Mouse (Mus musculus) G1E-ER4 (cell line): ENCODE data around the gene Stx2. TPM values are rescaled to one million over a fixed set of nuclear protein-coding genes. Genes with fewer than 3 reads are reported as not detected.

Source experiments
- GATA1 ChIP-seq: IDR thresholded peaks from one replicate; pipeline ENCODE4 v1.8.0; 2012; ENCODE audit warnings: low read length, inconsistent platforms
- polyA plus RNA-seq: library from polyadenylated mRNA; stranded (reverse); fragments of >175 nt; gene quantifications from 2 replicates; pipeline ENCODE4 v1.2.3, GENCODE M21; 2012

Stx2 gene
- polyA plus RNA-seq, 1 experiment, result 29.6 TPM

- TF ChIP-seq GATA1, result no peak
Measured at GRCm38 (mm10) chr5:129018782-129019489, 10.6 kb upstream of the Stx2 start.

GRCm38 (mm10) chr5:129016370-129016769 is 8.0 kb upstream of the Stx2 start:
- TF ChIP-seq GATA1, result no peak

- no peak for TF ChIP-seq GATA1
Measured at GRCm38 (mm10) chr5:129015540-129015939, 7.2 kb upstream of the Stx2 start.

- no peak for TF ChIP-seq GATA1
Measured at GRCm38 (mm10) chr5:129015020-129015419, 6.6 kb upstream of the Stx2 start.

GRCm38 (mm10) chr5:129010937-129011336 is 2.6 kb upstream of the Stx2 start:
- TF ChIP-seq GATA1, result no peak

GRCm38 (mm10) chr5:129009577-129009976 is 1.2 kb upstream of the Stx2 start:
- no peak for TF ChIP-seq GATA1

- TF ChIP-seq GATA1, result no peak
Measured at GRCm38 (mm10) chr5:129008008-129008407, 366 bp downstream of the Stx2 start.

- no peak for TF ChIP-seq GATA1
Measured at GRCm38 (mm10) chr5:129007105-129007957, 1.0 kb downstream of the Stx2 start.

- TF ChIP-seq GATA1, result no peak
Measured at GRCm38 (mm10) chr5:129006031-129006788, 2.2 kb downstream of the Stx2 start.

GRCm38 (mm10) chr5:129005416-129005815 is 3.0 kb downstream of the Stx2 start:
- no peak for TF ChIP-seq GATA1

GRCm38 (mm10) chr5:129002571-129003011 is 5.8 kb downstream of the Stx2 start:
- TF ChIP-seq GATA1, result no peak

- TF ChIP-seq GATA1, result no peak
Measured at GRCm38 (mm10) chr5:129000706-129001468, 7.5 kb downstream of the Stx2 start.

- no peak for TF ChIP-seq GATA1
Measured at GRCm38 (mm10) chr5:128987141-128987954, 21.0 kb downstream of the Stx2 start.

GRCm38 (mm10) chr5:128985946-128986345 is 22.4 kb downstream of the Stx2 start:
- TF ChIP-seq GATA1, result no peak
